In the genomic region with DNA sequence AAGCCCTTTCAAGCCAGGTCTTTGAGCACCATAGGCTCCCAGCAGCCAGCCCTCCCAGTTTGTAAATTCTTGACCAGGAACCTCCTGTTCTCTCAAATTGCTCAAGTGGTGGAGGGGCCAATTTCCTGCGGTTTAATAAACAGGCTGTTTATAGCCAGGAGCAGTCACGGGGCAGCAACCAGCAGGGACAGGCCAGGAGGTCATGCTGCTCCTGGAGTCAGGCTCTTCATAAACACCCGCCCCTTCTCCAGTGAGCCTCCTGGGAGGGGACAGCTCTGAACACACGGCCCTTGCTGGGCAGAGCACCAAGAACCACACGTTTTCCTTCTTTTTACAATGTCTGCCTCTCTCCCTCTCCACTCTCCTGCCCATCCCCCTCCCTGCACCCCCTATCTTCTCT, we compare ENCODE assay signal across 8 mouse cellular contexts. TPM values are rescaled to one million over a fixed set of nuclear protein-coding genes. Genes with fewer than 3 reads are reported as not detected.
DNase-seq lines count a peak whose midpoint lies in the region; ATAC-seq and TF ChIP-seq lines count a peak whose summit lies in the region.

No protein-coding gene starts in this region.

- no peak overlapping the region for H3K9ac ChIP-seq in intestine, postnatal 0 days (ENCODE audit: low read depth, low read length)
- H3K9ac ChIP-seq in liver, embryonic 16.5 days (ENCODE audit: low read depth, low read length) = no peak overlapping the region

- WGBS in intestine, postnatal 0 days = 19% methylated on average over 5 of the region's 5 CpGs
- WGBS in liver, embryonic 16.5 days (ENCODE audit: insufficient replicate concordance) = 17% methylated on average over 5 of the region's 5 CpGs

- peak overlapping the region; percentile 87 for H3K27ac ChIP-seq in gastrocnemius, adult 2 months
- peak overlapping the region; percentile 61 for H3K27ac ChIP-seq in intestine, postnatal 0 days (ENCODE audit: low read depth, low read length)
- peak overlapping the region; percentile 49 for H3K27ac ChIP-seq in liver, embryonic 16.5 days (ENCODE audit: low read length)

- no peaks in the 10 kb centered on the region for H3K9me3 ChIP-seq in intestine, postnatal 0 days (ENCODE audit: control insufficient read depth)
- H3K9me3 ChIP-seq in liver, embryonic 16.5 days (replicated peaks; ENCODE audit: control insufficient read depth, low read length) = no peaks in the 10 kb centered on the region

- peak; percentile 73 to 81 for DNase-seq in adrenal gland, adult (ENCODE audit: inconsistent age in 2 of 2, low spot score in 1 of 2)
- no peak for DNase-seq in adrenal gland, adult 18-20 months (ENCODE audit: low spot score in 2 of 2)
- DNase-seq in gastrocnemius, adult 2 months = peak; percentile 85
- peak; percentile 77 for DNase-seq in testis, postnatal 14 days (ENCODE audit: low spot score)
- no peak for DNase-seq in neural tube, embryonic 10.5 days (ENCODE audit: extremely low spot score, low spot score)
- DNase-seq in thymus, postnatal 25 days = no peak

- H3K36me3 ChIP-seq in intestine, postnatal 0 days (ENCODE audit: control insufficient read depth, insufficient read depth) = no peaks in the 10 kb centered on the region
- no peaks in the 10 kb centered on the region for H3K36me3 ChIP-seq in liver, embryonic 16.5 days (ENCODE audit: control insufficient read depth, insufficient read depth)

- H3K4me2 ChIP-seq in intestine, postnatal 0 days (replicated peaks; ENCODE audit: low read depth) = no peak overlapping the region
- H3K4me2 ChIP-seq in liver, embryonic 16.5 days (ENCODE audit: low read depth, low read length) = no peak overlapping the region

- no peak overlapping the region for H3K4me3 ChIP-seq in gastrocnemius, adult 2 months
- H3K4me3 ChIP-seq in intestine, postnatal 0 days (ENCODE audit: low read depth, low read length) = no peak overlapping the region
- H3K4me3 ChIP-seq in liver, embryonic 16.5 days (ENCODE audit: low read depth, low read length) = no peak overlapping the region

- intact Hi-C loops in gastrocnemius, adult 2 months (cut with DNase I) = no loop called here

- no peaks in the 10 kb centered on the region for H3K4me1 ChIP-seq in intestine, postnatal 0 days (replicated peaks; ENCODE audit: control insufficient read depth, insufficient read depth, low read length)
- no peaks in the 10 kb centered on the region; the same call in none of the 2 replicates for H3K4me1 ChIP-seq in liver, embryonic 16.5 days (ENCODE audit: control insufficient read depth, low read depth, low read length)

- ATAC-seq in intestine, postnatal 0 days = peak; percentile 46
- ATAC-seq in liver, embryonic 16.5 days (ENCODE audit: low read depth) = peak; percentile 68

- no peak for TF ChIP-seq CTCF in gastrocnemius, adult 2 months (IDR thresholded peaks at IDR 0.05)
- no peak for TF ChIP-seq CTCF in intestine, postnatal 0 days (IDR thresholded peaks at IDR 0.05; ENCODE audit: low read depth)

- no peaks in the 10 kb centered on the region for H3K27me3 ChIP-seq in intestine, postnatal 0 days (replicated peaks; ENCODE audit: control insufficient read depth, insufficient read depth, low read length)
- no peaks in the 10 kb centered on the region for H3K27me3 ChIP-seq in liver, embryonic 16.5 days (ENCODE audit: control insufficient read depth, insufficient read depth, low read depth, low read length)

RNA-seq across cellular contexts. Expression of a gene that starts 17.3 kb away (rescaled TPM):
- total RNA-seq in adrenal gland, adult 18-20 months (2021) = 100 to 1,000 TPM; 218 to 375 TPM
- 100 to 1,000 TPM in 1 of 2 experiments, 10 to 100 TPM in 1; 46.5 to 139 TPM for total RNA-seq in gastrocnemius, adult 2 months (2021)
- polyA plus RNA-seq in intestine, postnatal 0 days (2015; fragmentation: Nextera tagmentation; extraction: Ambion mirVana) = 6,664 and 6,785 TPM in 2 replicates
- 39.1 and 45.2 TPM in 2 replicates for polyA plus RNA-seq in liver, embryonic 16.5 days (2015; fragmentation: Nextera tagmentation; extraction: Ambion mirVana)

RNA-seq across cellular contexts. Expression of a gene that starts 18.8 kb away (rescaled TPM):
- 100 to 1,000 TPM; 347 to 382 TPM for total RNA-seq in adrenal gland, adult 18-20 months (2021)
- total RNA-seq in gastrocnemius, adult 2 months (2021) = 100 to 1,000 TPM; 186 to 220 TPM
- 1,016 and 1,041 TPM in 2 replicates for polyA plus RNA-seq in intestine, postnatal 0 days (2015; fragmentation: Nextera tagmentation; extraction: Ambion mirVana)
- polyA plus RNA-seq in liver, embryonic 16.5 days (2015; fragmentation: Nextera tagmentation; extraction: Ambion mirVana) = 358 and 381 TPM in 2 replicates

RNA-seq across cellular contexts. Expression of a gene that starts 24.2 kb away (rescaled TPM):
- total RNA-seq in adrenal gland, adult 18-20 months (2021) = 10 to 100 TPM in 1 of 2 experiments, 1 to 10 TPM in 1; 8.4 to 22.2 TPM
- total RNA-seq in gastrocnemius, adult 2 months (2021) = 10 to 100 TPM; 18.7 to 30.6 TPM
- 2.7 and 5.8 TPM in 2 replicates for polyA plus RNA-seq in intestine, postnatal 0 days (2015; fragmentation: Nextera tagmentation; extraction: Ambion mirVana)
- polyA plus RNA-seq in liver, embryonic 16.5 days (2015; fragmentation: Nextera tagmentation; extraction: Ambion mirVana) = 3.2 and 3.8 TPM in 2 replicates

Comparison
In these comparisons a context has a peak if more than half of its experiments do, and no peak if none do; other contexts are left out.
1. DNase-seq: peak in adrenal gland, adult (2 of 2), gastrocnemius, adult 2 months (single experiment) and testis, postnatal 14 days (single experiment); none in adrenal gland, adult 18-20 months (0 of 2), neural tube, embryonic 10.5 days (single experiment) and thymus, postnatal 25 days (single experiment).
2. Peak in every context shown above with its lines, with median percentiles within 50 percentile points of each other: H3K27ac ChIP-seq.